Mouse (Mus musculus) MEL (cell line): ENCODE results near the gene Adarb1. TPM values are rescaled to one million over a fixed set of nuclear protein-coding genes. Genes with fewer than 3 reads are reported as not detected.

Experiments used
- DNase-seq: peaks from one replicate; pipeline ENCODE4 v3.0.0; 2011; ENCODE audit warnings: low read depth, low spot score
- H3K27ac ChIP-seq: 2 replicates; pipeline ENCODE4 v1.5.1; 2012; ENCODE audit warnings: low read depth, mild to moderate bottlenecking, control low read depth, low read length, moderate library complexity; ENCODE audit not compliant: control insufficient read depth
- H3K27me3 ChIP-seq, 2 experiments: fragments of 150-350 bp in 1 of 2; sonication (generic) in 1 of 2; 2 replicates each; pipeline ENCODE4 v1.6.1; 2012; ENCODE audit warnings: low read length in 2 of 2, mild to moderate bottlenecking in 2 of 2, improper control_type of control experiment in 1 of 2, moderate library complexity in 1 of 2; ENCODE audit not compliant: insufficient read depth in 2 of 2, control insufficient read depth in 1 of 2
- H3K36me3 ChIP-seq, 2 experiments: 2 replicates each; pipeline ENCODE4 v1.6.1; 2012 to 2014; ENCODE audit warnings: low read length in 2 of 2, improper control_type of control experiment in 1 of 2, inconsistent platforms in 1 of 2, mild to moderate bottlenecking in 1 of 2; ENCODE audit not compliant: insufficient read depth in 2 of 2, control insufficient read depth in 1 of 2
- H3K4me1 ChIP-seq, 2 experiments: fragments of 150-350 bp in 1 of 2; sonication (generic) in 1 of 2; 2 replicates each; pipeline ENCODE4 v1.6.1; 2012; ENCODE audit warnings: low read length in 2 of 2, improper control_type of control experiment in 1 of 2, mild to moderate bottlenecking in 1 of 2; ENCODE audit not compliant: insufficient read depth in 2 of 2, control insufficient read depth in 1 of 2
- H3K4me3 ChIP-seq, 2 experiments: fragments of 150-350 bp in 1 of 2; sonication (generic) in 1 of 2; 2 replicates each; pipeline ENCODE4 v1.5.1; 2012; ENCODE audit warnings: low read depth in 2 of 2, low read length in 2 of 2, mild to moderate bottlenecking in 2 of 2, moderate library complexity in 2 of 2, control low read depth in 1 of 2, improper control_type of control experiment in 1 of 2; ENCODE audit not compliant: control insufficient read depth in 1 of 2, insufficient read depth in 1 of 2
- H3K79me2 ChIP-seq: 2 replicates; pipeline ENCODE4 v1.6.1; 2012; ENCODE audit warnings: mild to moderate bottlenecking, low read length, moderate library complexity; ENCODE audit not compliant: control insufficient read depth, poor library complexity, insufficient read depth
- H3K9ac ChIP-seq: 2 replicates; pipeline ENCODE4 v1.6.1; 2012; ENCODE audit warnings: low read depth, mild to moderate bottlenecking, control low read depth, low read length, moderate library complexity; ENCODE audit not compliant: control insufficient read depth, poor library complexity, severe bottlenecking
- H3K9me3 ChIP-seq: fragments of 150-350 bp; sonication (generic); replicated peaks from 2 replicates; pipeline ENCODE4 v1.6.1; 2012; ENCODE audit warnings: mild to moderate bottlenecking, low read length, improper control_type of control experiment, moderate library complexity; ENCODE audit not compliant: insufficient read depth
- BHLHE40 ChIP-seq: IDR thresholded peaks from 2 replicates; pipeline ENCODE4 v1.6.1; 2012; ENCODE audit warnings: low read depth, mild to moderate bottlenecking, inconsistent platforms, low read length, improper control_type of control experiment, borderline replicate concordance
- CHD1 ChIP-seq: IDR thresholded peaks from 2 replicates; pipeline ENCODE4 v1.6.1; 2012; ENCODE audit warnings: low read depth, mild to moderate bottlenecking, inconsistent platforms, low read length, improper control_type of control experiment
- CHD2 ChIP-seq: IDR thresholded peaks from 2 replicates; pipeline ENCODE4 v1.6.1; 2011; ENCODE audit warnings: low read length, improper control_type of control experiment
- KAT2A ChIP-seq: conservative IDR thresholded peaks from 2 replicates; pipeline ENCODE4 v1.6.1; 2012; ENCODE audit warnings: low read depth, low read length, improper control_type of control experiment, inconsistent platforms
- MAFK ChIP-seq: IDR thresholded peaks from 2 replicates; pipeline ENCODE4 v1.6.1; 2011; ENCODE audit warnings: low read depth, mild to moderate bottlenecking, low read length, improper control_type of control experiment, borderline replicate concordance
- MAX ChIP-seq: IDR thresholded peaks from 2 replicates; pipeline ENCODE4 v1.6.1; 2011; ENCODE audit warnings: low read length, improper control_type of control experiment
- MAZ ChIP-seq: IDR thresholded peaks from 2 replicates; pipeline ENCODE4 v1.6.1; 2012; ENCODE audit warnings: low read depth, mild to moderate bottlenecking, inconsistent platforms, low read length, improper control_type of control experiment
- MEF2A ChIP-seq: IDR thresholded peaks from 2 replicates; pipeline ENCODE4 v1.6.1; 2014; ENCODE audit warnings: low read depth, mild to moderate bottlenecking, inconsistent platforms, low read length, improper control_type of control experiment; ENCODE audit not compliant: poor library complexity, insufficient replicate concordance, severe bottlenecking; ENCODE audit errors: extremely low read depth
- MXI1 ChIP-seq: IDR thresholded peaks from 2 replicates; pipeline ENCODE4 v1.6.1; 2011; ENCODE audit warnings: mild to moderate bottlenecking, low read depth, low read length, improper control_type of control experiment
- POLR2A ChIP-seq, 2 experiments: IDR thresholded peaks; 2 replicates each; pipeline ENCODE4 v1.6.1; 2011 to 2012; ENCODE audit warnings: low read length in 2 of 2, mild to moderate bottlenecking in 2 of 2, control low read depth in 1 of 2, improper control_type of control experiment in 1 of 2, low read depth in 1 of 2, moderate library complexity in 1 of 2; ENCODE audit not compliant: control insufficient read depth in 1 of 2, insufficient read depth in 1 of 2, poor library complexity in 1 of 2
- POLR2AphosphoS2 ChIP-seq: IDR thresholded peaks from 2 replicates; pipeline ENCODE4 v1.6.1; 2011; ENCODE audit warnings: low read length, improper control_type of control experiment
- RAD21 ChIP-seq: IDR thresholded peaks from 2 replicates; pipeline ENCODE4 v1.6.1; 2011; ENCODE audit warnings: mild to moderate bottlenecking, low read depth, low read length, improper control_type of control experiment
- RCOR1 ChIP-seq: IDR thresholded peaks from 2 replicates; pipeline ENCODE4 v1.6.1; 2012; ENCODE audit warnings: low read depth, mild to moderate bottlenecking, inconsistent platforms, low read length, improper control_type of control experiment
- SIN3A ChIP-seq: IDR thresholded peaks from 2 replicates; pipeline ENCODE4 v1.6.1; 2012; ENCODE audit warnings: low read length, improper control_type of control experiment, inconsistent platforms
- SMC3 ChIP-seq: IDR thresholded peaks from 2 replicates; pipeline ENCODE4 v1.6.1; 2011; ENCODE audit warnings: low read depth, low read length, improper control_type of control experiment
- TAL1 ChIP-seq: IDR thresholded peaks from 2 replicates; pipeline ENCODE4 v1.6.1; 2012; ENCODE audit warnings: mild to moderate bottlenecking, inconsistent platforms, low read length, moderate library complexity, mixed read lengths
- TBP ChIP-seq: IDR thresholded peaks from 2 replicates; pipeline ENCODE4 v1.8.0; 2011; ENCODE audit warnings: low read depth, low read length, improper control_type of control experiment
- UBTF ChIP-seq: IDR thresholded peaks from 2 replicates; pipeline ENCODE4 v1.6.1; 2012; ENCODE audit warnings: low read depth, mild to moderate bottlenecking, inconsistent platforms, low read length, improper control_type of control experiment, moderate library complexity, borderline replicate concordance; ENCODE audit not compliant: insufficient read depth
- ZNF384 ChIP-seq: IDR thresholded peaks from 2 replicates; pipeline ENCODE4 v1.6.1; 2012; ENCODE audit warnings: low read depth, mild to moderate bottlenecking, inconsistent platforms, low read length, improper control_type of control experiment
- polyA plus RNA-seq, 2 experiments: library from polyadenylated mRNA; stranded (reverse) in 1 of 2; unstranded in 1 of 2; fragments of >175 nt in 1 of 2; fragments of >200 nt in 1 of 2; gene quantifications; 2 replicates each; pipeline versions ENCODE4 v1.2.1 to v1.2.4; 2012; ENCODE audit warnings: low replicate concordance in 2 of 2, low read depth in 1 of 2; ENCODE audit not compliant: insufficient read length in 2 of 2, insufficient read depth in 1 of 2, missing spikeins in 1 of 2
- total RNA-seq: library from RNA; depleted of rRNA; stranded (reverse); fragments of 300-350 nt; gene quantifications from 2 replicates; pipeline ENCODE4 v1.2.3, GENCODE M21; 2012

Adarb1 gene
- total and polyA plus RNA-seq, 3 experiments, result 2.4 to 3.8 TPM; not detected in 1

- no peak for TF ChIP-seq CHD1
- no peak for TF ChIP-seq SIN3A
- TF ChIP-seq KAT2A, result no peak
- TF ChIP-seq SMC3, result no peak
- H3K79me2 ChIP-seq, result no peaks in the 10 kb centered on the region
- no peaks in the 10 kb centered on the region for H3K36me3 ChIP-seq
- no peak overlapping the region for H3K4me3 ChIP-seq
- no peak overlapping the region for H3K9ac ChIP-seq
- DNase-seq, result no peak
- H3K27ac ChIP-seq, result no peak overlapping the region
- H3K4me1 ChIP-seq, result no peaks in the 10 kb centered on the region
- H3K27me3 ChIP-seq, result no peaks in the 10 kb centered on the region
- no peaks in the 10 kb centered on the region for H3K9me3 ChIP-seq
Measured at GRCm38 (mm10) chr10:77329446-77330094, 88.5 kb downstream of the Adarb1 start.

GRCm38 (mm10) chr10:77324716-77325115 is 93.4 kb downstream of the Adarb1 start:
- no peaks in the 10 kb centered on the region for H3K79me2 ChIP-seq
- peaks cover 0 to 3% of the 10 kb centered on the region in 2 experiments; a peak in 1 of 4 replicates for H3K27me3 ChIP-seq
- TF ChIP-seq CHD2 (no peak), UBTF (no peak), MAX (no peak), RAD21 (no peak), KAT2A (no peak), POLR2AphosphoS2 (no peak), ZNF384 (no peak), MAFK (no peak), POLR2A (IDR thresholded peaks at IDR 0.05; ENCODE audit: control insufficient read depth in 1 of 2, insufficient read depth in 1 of 2, low read depth in 1 of 2, low read length in 2 of 2, poor library complexity in 1 of 2) (no peak), CHD1 (no peak), TAL1 (no peak), RCOR1 (no peak), MEF2A (no peak), MXI1 (no peak), TBP (no peak), BHLHE40 (no peak), MAZ (no peak)
- H3K4me3 ChIP-seq, result no peak overlapping the region
- no peaks in the 10 kb centered on the region for H3K9me3 ChIP-seq
- H3K36me3 ChIP-seq, result no peaks in the 10 kb centered on the region
- no peak overlapping the region for H3K9ac ChIP-seq
- H3K4me1 ChIP-seq, result no peaks in the 10 kb centered on the region
- DNase-seq, result no peak
- H3K27ac ChIP-seq, result no peak overlapping the region
